Mouse (Mus musculus): ENCODE data around the gene Cd3e.
A peak's percentile ranks its signal among the peaks of the same experiment; 100 is the strongest.

The Cd3e gene

GRCm38 (mm10) chr9:45015841-45016240, 6.4 kb upstream of the Cd3e start:
- DNase-seq (ENCODE audit: low read depth) = no peak

GRCm38 (mm10) chr9:45014879-45015278, 5.5 kb upstream of the Cd3e start:
- DNase-seq (ENCODE audit: low read depth) = no peak

GRCm38 (mm10) chr9:45011291-45011690, 1.9 kb upstream of the Cd3e start:
- no peak for DNase-seq (ENCODE audit: low read depth)

- no peak for DNase-seq (ENCODE audit: low read depth)
Measured at GRCm38 (mm10) chr9:45010461-45010860, 1.0 kb upstream of the Cd3e start.

- DNase-seq (ENCODE audit: low read depth) = no peak
Measured at GRCm38 (mm10) chr9:45008342-45008741, 1.1 kb downstream of the Cd3e start.

GRCm38 (mm10) chr9:45007404-45007803, 2.0 kb downstream of the Cd3e start:
- no peak for DNase-seq (ENCODE audit: low read depth)

GRCm38 (mm10) chr9:45000249-45000648, 9.2 kb downstream of the Cd3e start:
- DNase-seq (ENCODE audit: low read depth) = no peak

GRCm38 (mm10) chr9:44999776-45000175, 9.7 kb downstream of the Cd3e start:
- no peak for DNase-seq (ENCODE audit: low read depth)

GRCm38 (mm10) chr9:44999171-44999570, 10.3 kb downstream of the Cd3e start:
- DNase-seq (ENCODE audit: low read depth) = no peak

GRCm38 (mm10) chr9:44998138-44998537, 11.3 kb downstream of the Cd3e start:
- no peak for DNase-seq (ENCODE audit: low read depth)

GRCm38 (mm10) chr9:44996590-44996989, 12.8 kb downstream of the Cd3e start:
- DNase-seq (ENCODE audit: low read depth) = no peak

GRCm38 (mm10) chr9:44994962-44995361, 14.5 kb downstream of the Cd3e start:
- no peak for DNase-seq (ENCODE audit: low read depth)

GRCm38 (mm10) chr9:44993268-44993667, 16.2 kb downstream of the Cd3e start:
- no peak for DNase-seq (ENCODE audit: low read depth)

- no peak for DNase-seq (ENCODE audit: low read depth)
Measured at GRCm38 (mm10) chr9:44992271-44992670, 17.2 kb downstream of the Cd3e start.

GRCm38 (mm10) chr9:44991821-44992220, 17.6 kb downstream of the Cd3e start:
- DNase-seq (ENCODE audit: low read depth) = no peak

GRCm38 (mm10) chr9:44986976-44987375, 22.5 kb downstream of the Cd3e start:
- no peak for DNase-seq (ENCODE audit: low read depth)

- DNase-seq (ENCODE audit: low read depth) = no peak
Measured at GRCm38 (mm10) chr9:44986242-44986781, 23.1 kb downstream of the Cd3e start.

- no peak for DNase-seq (ENCODE audit: low read depth)
Measured at GRCm38 (mm10) chr9:44985721-44986161, 23.7 kb downstream of the Cd3e start.

GRCm38 (mm10) chr9:44983001-44983400, 26.4 kb downstream of the Cd3e start:
- no peak for DNase-seq (ENCODE audit: low read depth)

- DNase-seq (ENCODE audit: low read depth) = no peak
Measured at GRCm38 (mm10) chr9:44982531-44982930, 26.9 kb downstream of the Cd3e start.

- no peak for DNase-seq (ENCODE audit: low read depth)
Measured at GRCm38 (mm10) chr9:44982081-44982480, 27.3 kb downstream of the Cd3e start.

GRCm38 (mm10) chr9:44981676-44982075, 27.8 kb downstream of the Cd3e start, which contains the start of gene Cd3d:
Cd3d (plus strand) TSS chr9:44981786.
- no peak for DNase-seq (ENCODE audit: low read depth)

- DNase-seq (ENCODE audit: low read depth) = no peak
Measured at GRCm38 (mm10) chr9:44981104-44981503, 28.3 kb downstream of the Cd3e start.

GRCm38 (mm10) chr9:44980242-44980641, 29.2 kb downstream of the Cd3e start, which contains the start of gene Cd3g:
Cd3g (minus strand) TSS chr9:44980431.
- peak; percentile 49 for DNase-seq (ENCODE audit: low read depth)
